Mouse (Mus musculus) thymus, postnatal 4 days (tissue): ENCODE results near the gene Fuz.

Experiments
- DNase-seq: peaks from one replicate; pipeline ENCODE4 v3.0.0; 2021

Gene Fuz

DNA sequence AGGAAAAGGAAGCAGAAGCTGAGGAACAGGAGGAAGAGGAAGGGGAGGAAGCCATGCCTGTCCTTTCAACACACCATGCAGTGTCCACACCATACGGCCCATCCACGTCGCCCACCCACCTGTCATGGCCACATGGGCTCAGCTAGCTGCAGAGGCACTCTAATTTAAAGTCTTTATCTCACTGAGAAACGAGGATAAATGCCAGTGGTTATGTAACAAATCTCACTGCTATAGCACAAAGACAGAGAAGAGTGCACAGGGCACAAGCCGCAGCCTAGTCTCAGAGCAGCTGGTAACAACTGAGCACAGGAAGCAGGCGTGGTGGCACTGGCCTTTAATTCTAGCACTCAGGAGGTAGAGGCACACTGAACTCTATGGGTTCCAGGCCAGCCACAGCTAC is 54.0 kb downstream of the Fuz start:
- no peak for DNase-seq

DNA sequence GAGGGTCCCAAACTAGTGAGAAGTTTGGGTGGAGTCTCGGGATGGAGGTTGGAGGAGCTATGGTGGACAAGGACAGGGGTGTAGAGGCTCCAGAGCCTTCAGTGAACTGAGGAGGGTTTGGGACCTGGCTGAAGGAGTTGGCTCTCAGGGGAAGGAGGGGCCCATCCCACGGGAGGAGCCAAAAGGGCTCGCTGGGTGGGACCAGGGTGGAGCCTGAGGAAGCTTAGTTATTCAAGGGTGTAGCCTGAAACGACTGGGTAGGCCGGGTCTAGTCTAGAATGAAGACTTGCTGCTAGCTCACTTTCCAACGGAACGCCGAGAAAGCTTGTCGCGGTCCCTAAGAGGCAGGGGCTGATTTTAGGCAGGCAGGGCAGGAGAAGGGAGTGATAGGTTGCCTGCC is 56.1 kb downstream of the Fuz start:
- no peak for DNase-seq
